Mouse (Mus musculus) subcutaneous adipose tissue, adult 2 months (tissue): Measurements from ENCODE around the gene Tsen34. TPM values are rescaled to one million over a fixed set of nuclear protein-coding genes. Genes with fewer than 3 reads are reported as not detected.

Source experiments
- polyA plus RNA-seq: library from polyadenylated mRNA; depleted of rRNA; stranded (reverse); fragments of >200 nt; gene quantifications from 2 replicates; pipeline ENCODE4 v1.2.3, GENCODE M21; 2012; ENCODE audit warnings: low replicate concordance; rRNA removed

Gene Tsen34
- polyA plus RNA-seq = 95.9 and 159 TPM in 2 replicates

DNA sequence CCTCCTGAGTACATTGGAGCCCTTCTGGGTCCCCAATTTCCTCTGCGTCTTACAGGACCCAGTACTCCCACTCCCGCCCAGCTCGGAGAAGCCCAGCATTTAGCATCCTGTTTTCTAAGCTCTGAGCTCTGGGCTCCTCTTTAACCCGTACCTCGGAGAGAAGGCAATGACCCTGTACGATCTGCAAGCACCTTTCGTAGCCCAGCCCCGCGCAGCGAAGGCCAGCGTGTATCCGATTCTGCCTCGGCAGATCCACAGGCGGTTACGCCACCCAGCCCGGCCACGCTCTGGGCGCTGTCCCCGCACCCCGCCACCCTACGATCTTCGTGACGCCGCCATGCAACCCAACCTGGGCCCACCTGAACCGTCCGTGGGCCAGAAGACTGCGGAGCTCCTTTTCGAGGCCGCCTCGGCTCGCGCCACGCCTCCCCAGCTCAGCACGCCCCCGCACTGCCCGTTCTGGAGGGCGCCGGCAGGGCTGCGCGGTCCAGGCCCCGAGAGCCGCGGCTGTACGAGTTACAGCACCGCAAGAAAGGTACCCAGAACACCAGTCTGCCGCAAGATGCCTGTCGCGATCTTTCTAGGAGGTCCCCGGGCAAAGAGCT is at the start of gene Tsen34:
Tsen34 (plus strand) TSS at position 482 of the 605 bp plus-strand sequence.

DNA sequence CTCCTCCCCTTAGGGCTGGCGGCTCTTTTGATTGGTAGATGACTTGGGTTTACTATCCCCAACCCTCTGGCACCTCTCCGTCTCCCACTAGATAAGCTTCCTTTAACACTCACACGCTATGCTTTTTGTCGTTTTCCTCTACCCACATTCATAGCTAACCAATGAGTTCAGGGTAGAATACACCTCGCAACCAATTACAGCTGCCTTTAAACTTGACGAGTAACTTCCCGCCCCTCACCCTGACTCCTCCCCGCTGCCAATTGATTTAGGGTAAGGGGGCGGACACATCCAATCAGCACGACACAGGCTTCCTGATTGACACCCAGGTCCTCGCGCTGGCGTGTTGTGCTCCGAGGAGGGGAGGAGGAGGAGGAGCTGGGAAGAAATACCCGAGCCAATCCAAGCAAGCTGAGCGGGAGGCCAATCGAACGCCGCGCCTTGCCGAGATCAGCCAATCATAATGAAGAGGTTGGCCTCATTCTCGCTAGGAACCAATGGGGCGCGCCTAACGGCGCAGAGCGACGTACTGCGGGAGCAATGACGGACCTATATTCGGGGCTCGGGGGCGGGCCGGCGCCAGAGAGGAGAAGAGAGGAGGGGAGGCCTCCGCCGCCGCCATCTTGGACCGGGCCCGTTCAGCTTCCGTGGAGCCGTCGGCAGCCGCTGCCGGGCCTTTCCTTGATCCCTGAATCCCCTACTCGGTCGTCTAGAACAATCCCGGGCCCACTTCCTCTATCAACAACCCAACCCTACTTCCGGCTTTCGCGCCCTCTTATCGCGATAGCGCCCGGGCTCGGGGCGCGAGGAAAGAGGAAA is 47.8 kb upstream of the Tsen34 start, which contains the start of gene Cnot3:
Cnot3 (plus strand) TSS at position 597 of the 816 bp plus-strand sequence.

DNA sequence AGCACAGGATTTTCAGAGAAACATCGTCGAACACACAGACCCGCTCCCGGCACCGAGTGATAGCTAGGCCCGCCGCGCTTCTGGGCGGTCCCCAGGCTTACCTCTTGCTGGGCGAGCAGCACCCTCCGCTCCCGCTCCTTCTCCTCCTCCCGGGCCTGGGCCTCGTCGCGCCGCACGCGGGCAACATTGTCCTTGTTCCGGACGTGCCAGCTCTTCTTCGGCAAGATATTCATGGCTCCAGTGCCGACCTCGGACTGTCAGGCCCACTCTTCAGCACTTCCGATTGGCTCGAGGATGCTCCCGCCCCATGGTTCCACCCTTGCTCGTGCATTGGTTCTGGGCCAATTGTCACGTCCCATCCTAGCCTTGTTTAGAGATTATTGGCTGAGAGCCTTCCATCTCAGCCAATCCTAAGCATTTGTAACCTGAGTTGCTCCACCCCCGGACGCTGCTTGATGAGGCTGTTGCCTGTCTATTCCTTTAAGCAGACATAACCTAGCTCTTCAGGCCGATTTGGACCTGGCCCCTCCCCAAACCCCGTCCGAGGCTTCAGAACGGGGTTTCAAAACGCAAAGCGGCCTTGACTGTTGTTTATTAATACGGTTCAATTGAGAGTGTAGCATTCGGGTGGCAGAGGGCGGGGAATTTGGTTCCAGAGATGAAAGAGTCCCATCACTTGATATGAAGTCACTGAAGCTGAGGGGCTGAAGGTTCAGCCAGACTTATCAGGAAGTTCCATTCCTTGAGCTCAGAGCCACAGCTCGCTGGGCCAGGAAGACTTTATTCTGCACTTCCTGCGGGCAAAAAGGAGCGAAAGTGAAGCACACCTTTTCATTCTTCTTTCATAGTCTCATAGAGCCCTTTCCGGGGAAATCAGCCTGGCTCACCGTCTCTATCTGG is 27.2 kb upstream of the Tsen34 start, which contains the start of gene Leng1:
Leng1 (minus strand) TSS at position 626 of the 900 bp plus-strand sequence.

DNA sequence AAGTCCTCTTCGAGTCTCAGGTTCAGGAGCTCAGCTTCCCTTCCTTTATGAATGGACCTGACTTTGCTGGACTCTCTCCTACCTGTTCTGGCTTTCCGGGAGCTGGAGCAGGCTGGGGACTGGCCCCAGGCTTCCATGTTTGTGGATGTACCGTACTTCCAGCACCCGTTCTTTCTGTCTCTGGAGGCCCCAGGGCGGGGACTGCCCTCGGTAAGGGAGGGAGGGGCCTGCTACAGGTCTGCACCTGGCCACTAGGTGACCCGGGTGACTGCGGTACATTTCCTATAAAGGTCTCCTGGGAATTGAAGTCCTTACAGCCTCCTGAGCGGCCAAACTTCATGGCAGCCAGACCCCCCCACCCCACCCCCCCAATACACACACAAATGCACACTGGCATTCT is 15.3 kb upstream of the Tsen34 start, which contains the start of gene Tmc4:
Tmc4 (minus strand) TSS at position 212 of the 400 bp plus-strand sequence.

GRCm38 (mm10) chr7:3692987-3693808 is 535 bp downstream of the Tsen34 start, which contains the start of gene Mboat7:
Gene Mboat7, minus strand, starts transcription at chr7:3693523.

GRCm38 (mm10) chr7:3703879-3704441 is 11.3 kb downstream of the Tsen34 start, which contains the start of gene Rps9:
Gene Rps9, plus strand, starts transcription at chr7:3703993.

GRCm38 (mm10) chr7:3720268-3720667 is 27.6 kb downstream of the Tsen34 start, which contains the start of gene Pirb:
Gene Pirb, minus strand, starts transcription at chr7:3720391.

Other genes starting within 250 kb of the Tsen34 start
- gene Tarm1, start 190.2 kb upstream of the Tsen34 start, polyA plus RNA-seq = 0.15 and 0.20 TPM in 2 replicates
- 0.21 and 0.36 TPM in 2 replicates for gene Oscar, start 76.7 kb upstream of the Tsen34 start, polyA plus RNA-seq
- 278 and 365 TPM in 2 replicates for gene Ndufa3, start 75.5 kb upstream of the Tsen34 start, polyA plus RNA-seq
- 11.6 and 11.8 TPM in 2 replicates for gene Tfpt, start 62.9 kb upstream of the Tsen34 start, polyA plus RNA-seq
- 25.6 and 39.6 TPM in 2 replicates for gene Prpf31, start 62.9 kb upstream of the Tsen34 start, polyA plus RNA-seq
- 43.6 and 70.0 TPM in 2 replicates for gene Cnot3, start 47.6 kb upstream of the Tsen34 start, polyA plus RNA-seq
- gene Leng1, start 27.0 kb upstream of the Tsen34 start, polyA plus RNA-seq = 5.2 and 5.6 TPM in 2 replicates
- gene Tmc4, start 15.3 kb upstream of the Tsen34 start, polyA plus RNA-seq = 5.0 and 61.2 TPM in 2 replicates
- 34.0 and 69.4 TPM in 2 replicates for gene Mboat7, start 660 bp downstream of the Tsen34 start, polyA plus RNA-seq
- 1,410 and 2,641 TPM in 2 replicates for gene Rps9, start 11.1 kb downstream of the Tsen34 start, polyA plus RNA-seq
- 26.6 and 30.3 TPM in 2 replicates for gene Pirb, start 27.5 kb downstream of the Tsen34 start, polyA plus RNA-seq
- gene Gm15448, start 132.8 kb downstream of the Tsen34 start, polyA plus RNA-seq = 0.37 and 0.82 TPM in 2 replicates
- 1.3 and 1.7 TPM in 2 replicates for gene Pira2, start 152.2 kb downstream of the Tsen34 start, polyA plus RNA-seq
- gene Gm14548, start 205.3 kb downstream of the Tsen34 start, polyA plus RNA-seq = 1.4 and 1.6 TPM in 2 replicates
- 2.7 and 3.5 TPM in 2 replicates for gene Lilra6, start 222.6 kb downstream of the Tsen34 start, polyA plus RNA-seq